Mouse (Mus musculus) heart, embryonic 16.5 days (tissue): Measurements from ENCODE around the gene Timm8b. TPM values are rescaled to one million over a fixed set of nuclear protein-coding genes. Genes with fewer than 3 reads are reported as not detected.

Source experiments
- ATAC-seq: fragments of 200-750 bp; cut with Nextera tagmentation; replicated peaks from 2 replicates; pipeline ENCODE4 v1.8.0; 2017; ENCODE audit warnings: moderate number of reproducible peaks; ENCODE audit not compliant: insufficient read depth, low FRiP score; ENCODE audit errors: extremely low read depth
- H3K27ac ChIP-seq: fragments of 300-500 bp; sonication (generic); 2 replicates; pipeline ENCODE4 v1.5.1; 2014; ENCODE audit warnings: mild to moderate bottlenecking, low read length, control low read depth, moderate library complexity
- H3K27me3 ChIP-seq: fragments of 300-500 bp; sonication (generic); 2 replicates; pipeline ENCODE4 v1.6.1; 2014; ENCODE audit warnings: low read length, mixed read lengths; ENCODE audit not compliant: control insufficient read depth, insufficient read depth
- H3K36me3 ChIP-seq: fragments of 300-500 bp; sonication (generic); 2 replicates; pipeline ENCODE4 v1.6.1; 2014; ENCODE audit not compliant: control insufficient read depth, insufficient read depth
- H3K4me1 ChIP-seq: fragments of 300-500 bp; sonication (generic); 2 replicates; pipeline ENCODE4 v1.6.1; 2014; ENCODE audit warnings: low read length, mixed read lengths; ENCODE audit not compliant: control insufficient read depth, insufficient read depth
- H3K4me2 ChIP-seq: fragments of 300-500 bp; sonication (generic); 2 replicates; pipeline ENCODE4 v1.6.1; 2014; ENCODE audit warnings: low read depth, mild to moderate bottlenecking, control low read depth, low read length
- H3K4me3 ChIP-seq: fragments of 300-500 bp; sonication (generic); 2 replicates; pipeline ENCODE4 v1.5.1; 2014; ENCODE audit warnings: mild to moderate bottlenecking, control low read depth, low read length
- H3K9ac ChIP-seq: fragments of 300-500 bp; sonication (generic); 2 replicates; pipeline ENCODE4 v1.6.1; 2014; ENCODE audit warnings: low read length, control low read depth
- H3K9me3 ChIP-seq: fragments of 300-500 bp; sonication (generic); replicated peaks from 2 replicates; pipeline ENCODE4 v1.6.1; 2016; ENCODE audit warnings: low read length; ENCODE audit not compliant: control insufficient read depth
- WGBS: fragments of 180-500 bp; shearing (Covaris S2); extraction: QIAGEN DNeasy Blood & Tissue Kit; methylation state at CpG from one replicate; pipeline ENCODE4 v1.1.7; 2014; 5-methylcytosine and 5-hydroxymethylcytosine counted together
- polyA plus RNA-seq: library from polyadenylated mRNA; unstranded; fragments of >200 nt; fragmentation: Nextera tagmentation; extraction: Ambion mirVana; gene quantifications from 2 replicates; pipeline ENCODE4 v1.2.1, GENCODE M21; 2015

Timm8b gene
- polyA plus RNA-seq, 1 experiment from 2014 or later: 261 TPM

GRCm38 (mm10) chr9:50567881-50568280, 35.8 kb upstream of the Timm8b start:
- H3K4me1 ChIP-seq: no peaks in the 10 kb centered on the region
- H3K9ac ChIP-seq: no peak overlapping the region
- no peak for ATAC-seq
- H3K36me3 ChIP-seq: no peaks in the 10 kb centered on the region
- H3K27ac ChIP-seq: no peak overlapping the region
- 81% methylated on average over 2 of the region's 2 CpGs for WGBS
- no peaks in the 10 kb centered on the region for H3K9me3 ChIP-seq
- no peaks in the 10 kb centered on the region for H3K27me3 ChIP-seq
- H3K4me3 ChIP-seq: no peak overlapping the region
- no peak overlapping the region for H3K4me2 ChIP-seq

- H3K27ac ChIP-seq: no peak overlapping the region
- H3K27me3 ChIP-seq: no peaks in the 10 kb centered on the region
- H3K4me1 ChIP-seq: no peaks in the 10 kb centered on the region
- no peaks in the 10 kb centered on the region for H3K36me3 ChIP-seq
- H3K4me3 ChIP-seq: no peak overlapping the region
- 60% methylated on average over 10 of the region's 10 CpGs for WGBS
- no peak overlapping the region for H3K9ac ChIP-seq
- H3K9me3 ChIP-seq: no peaks in the 10 kb centered on the region
- H3K4me2 ChIP-seq: no peak overlapping the region
- no peak for ATAC-seq
Observed at GRCm38 (mm10) chr9:50569599-50570525, 33.8 kb upstream of the Timm8b start.

- no peak for ATAC-seq
- WGBS: 29% methylated on average over 4 of the region's 4 CpGs
- no peak overlapping the region for H3K9ac ChIP-seq
- no peak overlapping the region for H3K4me2 ChIP-seq
- H3K9me3 ChIP-seq: no peaks in the 10 kb centered on the region
- no peak overlapping the region for H3K4me3 ChIP-seq
- H3K36me3 ChIP-seq: no peaks in the 10 kb centered on the region
- no peak overlapping the region for H3K27ac ChIP-seq
- no peaks in the 10 kb centered on the region for H3K27me3 ChIP-seq
- H3K4me1 ChIP-seq: no peaks in the 10 kb centered on the region
Observed at GRCm38 (mm10) chr9:50580370-50580769, 23.3 kb upstream of the Timm8b start.

- Histone ChIP-seq H3K4me1 (no peaks in the 10 kb centered on the region), H3K36me3 (no peaks in the 10 kb centered on the region), H3K4me2 (no peak overlapping the region), H3K27ac (no peak overlapping the region), H3K9me3 (no peaks in the 10 kb centered on the region), H3K27me3 (no peaks in the 10 kb centered on the region), H3K9ac (no peak overlapping the region), H3K4me3 (no peak overlapping the region)
- WGBS: 79% methylated on average over 6 of the region's 6 CpGs
- no peak for ATAC-seq
Observed at GRCm38 (mm10) chr9:50585145-50585818, 18.4 kb upstream of the Timm8b start.

- no peak overlapping the region for H3K27ac ChIP-seq
- no peak overlapping the region for H3K4me2 ChIP-seq
- H3K4me1 ChIP-seq: no peaks in the 10 kb centered on the region
- no peak overlapping the region for H3K9ac ChIP-seq
- H3K27me3 ChIP-seq: no peaks in the 10 kb centered on the region
- 69% methylated on average over 4 of the region's 4 CpGs for WGBS
- H3K36me3 ChIP-seq: no peaks in the 10 kb centered on the region
- no peaks in the 10 kb centered on the region for H3K9me3 ChIP-seq
- ATAC-seq: no peak
- no peak overlapping the region for H3K4me3 ChIP-seq
Observed at GRCm38 (mm10) chr9:50586955-50587354, 16.8 kb upstream of the Timm8b start.

GRCm38 (mm10) chr9:50590856-50591518, 12.7 kb upstream of the Timm8b start:
- H3K27me3 ChIP-seq: no peaks in the 10 kb centered on the region
- ATAC-seq: no peak
- no peak overlapping the region for H3K9ac ChIP-seq
- H3K36me3 ChIP-seq: peaks cover 9% of the 10 kb centered on the region
- no peak overlapping the region for H3K4me2 ChIP-seq
- no peak overlapping the region for H3K27ac ChIP-seq
- H3K9me3 ChIP-seq: no peaks in the 10 kb centered on the region
- no peak overlapping the region for H3K4me3 ChIP-seq
- 72% methylated on average over 10 of the region's 10 CpGs for WGBS
- no peaks in the 10 kb centered on the region for H3K4me1 ChIP-seq

- Histone ChIP-seq H3K27ac (no peak overlapping the region), H3K9ac (no peak overlapping the region), H3K4me3 (no peak overlapping the region), H3K9me3 (no peaks in the 10 kb centered on the region), H3K36me3 (peaks cover 26% of the 10 kb centered on the region), H3K27me3 (no peaks in the 10 kb centered on the region), H3K4me1 (no peaks in the 10 kb centered on the region), H3K4me2 (no peak overlapping the region)
- ATAC-seq: no peak
- 79% methylated on average over 9 of the region's 9 CpGs for WGBS
Observed at GRCm38 (mm10) chr9:50592955-50593354, 10.8 kb upstream of the Timm8b start.

- Histone ChIP-seq H3K27me3 (no peaks in the 10 kb centered on the region), H3K36me3 (peaks cover 32% of the 10 kb centered on the region), H3K27ac (no peak overlapping the region), H3K4me1 (no peaks in the 10 kb centered on the region), H3K9ac (no peak overlapping the region), H3K4me2 (no peak overlapping the region), H3K9me3 (no peaks in the 10 kb centered on the region), H3K4me3 (no peak overlapping the region)
- 71% methylated on average over 3 of the region's 3 CpGs for WGBS
- ATAC-seq: no peak
Observed at GRCm38 (mm10) chr9:50593544-50593943, 10.2 kb upstream of the Timm8b start.
